Mouse (Mus musculus): ENCODE data around the gene Gmppb. TPM values are rescaled to one million over a fixed set of nuclear protein-coding genes. Genes with fewer than 3 reads are reported as not detected.

The Gmppb gene
- polyA plus RNA-seq, 2 experiments = 30.4 to 41.3 TPM

DNA sequence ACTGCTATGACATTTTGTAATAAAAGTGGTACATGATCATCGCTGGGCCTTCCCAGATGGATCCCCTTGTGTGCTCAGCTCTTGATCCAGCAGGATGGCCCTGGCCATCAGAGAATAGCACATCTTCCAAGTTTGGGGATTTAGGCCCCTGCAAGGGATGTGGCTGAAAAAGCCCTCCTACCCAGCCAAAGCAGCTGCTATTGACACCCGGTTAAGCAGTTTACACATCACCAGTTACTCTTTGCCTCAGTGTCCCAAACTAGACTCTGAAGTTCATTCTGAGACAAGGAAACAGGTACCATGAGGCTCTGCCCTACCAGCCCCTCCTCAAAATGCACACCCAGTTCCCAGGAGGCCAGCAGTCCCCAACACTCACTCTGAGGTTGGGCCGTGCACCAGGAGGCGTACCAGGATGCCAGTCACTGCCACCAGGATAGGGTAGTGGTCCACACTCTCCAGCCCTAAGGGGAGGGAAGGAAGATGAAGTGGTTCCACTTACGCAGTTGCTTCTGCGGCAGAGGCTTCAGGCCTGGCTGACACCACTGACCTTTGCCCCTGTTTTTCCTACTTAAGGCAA lies 6.7 kb downstream of the Gmppb start:
- Histone ChIP-seq H3K9me3 (ENCODE audit: control insufficient read depth, low read length) (no peaks in the 10 kb centered on the region), H3K36me3 (ENCODE audit: control insufficient read depth, insufficient read depth, low read length) (peaks cover 73% of the 10 kb centered on the region), H3K27me3 (ENCODE audit: control insufficient read depth, insufficient read depth, low read length) (no peaks in the 10 kb centered on the region), H3K9ac (ENCODE audit: low read depth, low read length, severe bottlenecking) (no peak overlapping the region), H3K4me1 (ENCODE audit: control insufficient read depth, insufficient read depth, low read length) (peaks cover 5% of the 10 kb centered on the region; the same call in 1 of the 2 replicates), H3K4me3 (replicated peaks; ENCODE audit: low read length) (no peak overlapping the region), H3K27ac (replicated peaks; ENCODE audit: low read depth, low read length) (no peak overlapping the region), H3K4me2 (replicated peaks; ENCODE audit: low read depth, low read length, severe bottlenecking) (no peak overlapping the region)
- no peak for DNase-seq (ENCODE audit: low spot score)
- 87% methylated on average over 6 of the region's 6 CpGs for WGBS
- ATAC-seq (ENCODE audit: low FRiP score, low read depth) = no peak
- TF ChIP-seq POLR2A (IDR thresholded peaks at IDR 0.05; ENCODE audit: borderline replicate concordance, extremely low read depth, insufficient read depth, insufficient read length) = no peak

DNA sequence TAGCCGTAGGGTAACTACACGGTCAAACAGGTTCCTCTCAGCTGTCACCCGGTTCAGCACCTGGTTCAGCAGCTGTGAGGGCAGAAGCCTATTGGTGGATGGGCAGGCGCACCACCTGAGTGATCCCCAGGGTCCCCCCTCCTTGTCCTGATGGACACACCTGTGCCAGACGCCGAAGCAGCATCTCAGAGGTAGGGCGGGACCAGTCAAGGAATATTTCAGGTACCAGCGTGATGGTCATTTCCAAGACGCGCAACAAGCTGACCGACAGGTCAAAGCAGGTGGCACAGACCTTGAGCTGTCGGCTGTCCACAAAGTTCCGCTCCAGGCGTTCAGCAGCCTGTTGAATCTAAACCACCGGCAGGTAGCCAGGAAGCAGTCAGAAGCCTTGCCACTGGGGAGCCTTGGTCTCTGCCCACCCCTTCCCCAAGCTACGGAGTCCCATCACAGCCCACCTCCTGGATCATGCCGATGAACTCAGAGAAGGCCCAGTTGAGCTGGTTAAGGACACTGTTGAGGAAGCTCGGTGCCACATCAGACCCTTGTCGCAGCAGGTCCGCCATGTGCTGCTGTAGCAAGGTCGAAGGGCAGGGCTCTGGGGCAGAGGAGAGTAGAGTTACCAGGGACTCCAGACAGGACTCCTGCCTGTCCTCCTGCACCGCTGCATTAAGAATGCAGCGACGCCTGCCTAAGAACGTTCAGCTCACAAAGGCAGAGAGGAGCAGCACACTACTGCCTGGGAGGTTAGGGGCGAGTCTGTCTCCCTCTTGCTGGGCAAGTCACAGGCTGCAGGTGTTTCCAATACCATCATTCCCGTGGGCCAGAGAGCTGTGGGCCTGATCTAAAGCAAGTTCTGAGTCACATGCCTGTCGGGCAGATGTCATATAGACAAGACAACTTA lies 7.6 kb downstream of the Gmppb start:
- Histone ChIP-seq H3K27me3 (ENCODE audit: control insufficient read depth, insufficient read depth, low read length) (no peaks in the 10 kb centered on the region), H3K36me3 (ENCODE audit: control insufficient read depth, insufficient read depth, low read length) (peaks cover 65% of the 10 kb centered on the region), H3K9ac (ENCODE audit: low read depth, low read length, severe bottlenecking) (no peak overlapping the region), H3K9me3 (ENCODE audit: control insufficient read depth, low read length) (no peaks in the 10 kb centered on the region), H3K27ac (replicated peaks; ENCODE audit: low read depth, low read length) (no peak overlapping the region), H3K4me3 (replicated peaks; ENCODE audit: low read length) (no peak overlapping the region), H3K4me1 (ENCODE audit: control insufficient read depth, insufficient read depth, low read length) (peaks cover 5% of the 10 kb centered on the region; the same call in 1 of the 2 replicates), H3K4me2 (replicated peaks; ENCODE audit: low read depth, low read length, severe bottlenecking) (no peak overlapping the region)
- DNase-seq (ENCODE audit: low spot score) (no peak), ATAC-seq (ENCODE audit: low FRiP score, low read depth) (no peak)
- no peak for TF ChIP-seq POLR2A (IDR thresholded peaks at IDR 0.05; ENCODE audit: borderline replicate concordance, extremely low read depth, insufficient read depth, insufficient read length)
- 78% methylated on average over 28 of the region's 28 CpGs for WGBS

DNA sequence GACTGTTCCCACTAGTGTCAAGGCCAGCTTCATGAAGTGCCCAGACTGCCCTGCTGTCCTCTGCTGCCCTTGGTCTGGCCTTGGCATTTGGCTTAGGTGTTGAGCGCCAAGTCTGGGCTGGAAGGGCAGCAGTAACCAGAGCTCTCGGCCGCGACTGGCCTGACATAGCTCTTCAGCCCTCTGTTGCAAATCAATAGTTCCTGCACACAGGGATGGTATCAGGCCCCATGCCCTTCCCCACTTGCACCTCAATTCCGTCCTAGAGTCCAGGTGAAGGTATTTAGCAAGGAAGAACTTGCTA lies 8.2 kb downstream of the Gmppb start:
- H3K27me3 ChIP-seq (ENCODE audit: control insufficient read depth, insufficient read depth, low read length) = no peaks in the 10 kb centered on the region
- peaks cover 5% of the 10 kb centered on the region; the same call in 1 of the 2 replicates for H3K4me1 ChIP-seq (ENCODE audit: control insufficient read depth, insufficient read depth, low read length)
- H3K4me2 ChIP-seq (replicated peaks; ENCODE audit: low read depth, low read length, severe bottlenecking) = no peak overlapping the region
- ATAC-seq (ENCODE audit: low FRiP score, low read depth) = no peak
- H3K36me3 ChIP-seq (ENCODE audit: control insufficient read depth, insufficient read depth, low read length) = peaks cover 61% of the 10 kb centered on the region
- DNase-seq (ENCODE audit: low spot score) = no peak
- WGBS = 95% methylated on average over 5 of the region's 5 CpGs
- no peak overlapping the region for H3K4me3 ChIP-seq (replicated peaks; ENCODE audit: low read length)
- no peak overlapping the region for H3K27ac ChIP-seq (replicated peaks; ENCODE audit: low read depth, low read length)
- H3K9ac ChIP-seq (ENCODE audit: low read depth, low read length, severe bottlenecking) = no peak overlapping the region
- no peak for TF ChIP-seq POLR2A (IDR thresholded peaks at IDR 0.05; ENCODE audit: borderline replicate concordance, extremely low read depth, insufficient read depth, insufficient read length)
- no peaks in the 10 kb centered on the region for H3K9me3 ChIP-seq (ENCODE audit: control insufficient read depth, low read length)

DNA sequence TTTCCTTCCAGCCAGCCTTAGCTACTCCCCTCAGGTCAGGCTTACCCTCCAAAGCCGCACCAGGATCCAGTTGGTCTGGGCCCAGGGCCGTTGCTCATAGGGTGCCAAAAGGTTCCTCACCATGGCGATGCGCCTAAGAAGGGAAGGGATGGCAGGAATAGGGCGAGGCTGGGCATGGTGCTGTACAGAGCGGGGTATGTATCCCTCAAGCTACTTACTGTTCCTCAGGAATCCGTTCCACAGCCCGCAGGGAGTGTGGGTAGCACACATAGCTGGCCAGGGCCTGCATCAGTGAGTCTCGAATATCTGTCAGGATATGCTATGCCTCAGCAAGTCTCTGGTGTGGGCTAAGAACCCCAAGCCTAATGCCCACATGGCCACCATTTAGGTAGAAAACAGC lies 9.2 kb downstream of the Gmppb start:
- Histone ChIP-seq H3K4me3 (replicated peaks; ENCODE audit: low read length) (no peak overlapping the region), H3K4me2 (replicated peaks; ENCODE audit: low read depth, low read length, severe bottlenecking) (no peak overlapping the region), H3K9me3 (ENCODE audit: control insufficient read depth, low read length) (no peaks in the 10 kb centered on the region), H3K9ac (ENCODE audit: low read depth, low read length, severe bottlenecking) (no peak overlapping the region), H3K27ac (replicated peaks; ENCODE audit: low read depth, low read length) (no peak overlapping the region), H3K4me1 (ENCODE audit: control insufficient read depth, insufficient read depth, low read length) (peaks cover 2% of the 10 kb centered on the region; the same call in 1 of the 2 replicates), H3K27me3 (ENCODE audit: control insufficient read depth, insufficient read depth, low read length) (no peaks in the 10 kb centered on the region), H3K36me3 (ENCODE audit: control insufficient read depth, insufficient read depth, low read length) (peaks cover 69% of the 10 kb centered on the region)
- 93% methylated on average over 9 of the region's 9 CpGs for WGBS
- no peak for ATAC-seq (ENCODE audit: low FRiP score, low read depth)
- DNase-seq (ENCODE audit: low spot score) = no peak
- no peak for TF ChIP-seq POLR2A (IDR thresholded peaks at IDR 0.05; ENCODE audit: borderline replicate concordance, extremely low read depth, insufficient read depth, insufficient read length)

DNA sequence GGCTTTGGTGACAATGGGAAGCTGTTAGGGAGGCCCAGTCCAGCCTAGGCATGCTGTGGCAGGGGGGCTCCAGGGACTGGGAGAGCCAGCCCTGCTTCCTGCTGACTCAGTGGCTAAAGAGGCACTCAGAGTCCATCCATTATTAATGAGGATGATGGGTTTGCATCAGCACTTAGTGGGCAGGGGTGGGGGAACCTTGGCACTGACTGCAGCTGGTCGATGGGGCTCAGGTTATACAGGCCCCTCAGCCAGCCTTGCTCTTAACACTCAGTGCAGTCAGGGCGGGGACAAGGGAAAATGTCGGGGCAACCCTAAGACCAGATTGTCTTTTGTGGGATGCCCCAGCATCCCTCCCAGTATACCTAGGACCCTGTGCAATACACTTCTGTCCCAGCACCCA lies 13.1 kb downstream of the Gmppb start:
- Histone ChIP-seq H3K4me2 (replicated peaks; ENCODE audit: low read depth, low read length, severe bottlenecking) (no peak overlapping the region), H3K27ac (replicated peaks; ENCODE audit: low read depth, low read length) (no peak overlapping the region), H3K36me3 (ENCODE audit: control insufficient read depth, insufficient read depth, low read length) (peaks cover 68% of the 10 kb centered on the region), H3K4me1 (ENCODE audit: control insufficient read depth, insufficient read depth, low read length) (no peaks in the 10 kb centered on the region), H3K27me3 (ENCODE audit: control insufficient read depth, insufficient read depth, low read length) (no peaks in the 10 kb centered on the region), H3K9me3 (ENCODE audit: control insufficient read depth, low read length) (no peaks in the 10 kb centered on the region), H3K4me3 (replicated peaks; ENCODE audit: low read length) (no peak overlapping the region), H3K9ac (ENCODE audit: low read depth, low read length, severe bottlenecking) (no peak overlapping the region)
- 100% methylated on average over 3 of the region's 3 CpGs for WGBS
- no peak for TF ChIP-seq POLR2A (IDR thresholded peaks at IDR 0.05; ENCODE audit: borderline replicate concordance, extremely low read depth, insufficient read depth, insufficient read length)
- DNase-seq (ENCODE audit: low spot score) (no peak), ATAC-seq (ENCODE audit: low FRiP score, low read depth) (no peak)
